Mouse (Mus musculus) lung, postnatal 36 days (tissue): ENCODE data around the gene Stk19.

Experiments
- DNase-seq: peaks from one replicate; pipeline ENCODE4 v3.0.0; 2022; ENCODE audit warnings: mixed read lengths

The Stk19 gene

DNA sequence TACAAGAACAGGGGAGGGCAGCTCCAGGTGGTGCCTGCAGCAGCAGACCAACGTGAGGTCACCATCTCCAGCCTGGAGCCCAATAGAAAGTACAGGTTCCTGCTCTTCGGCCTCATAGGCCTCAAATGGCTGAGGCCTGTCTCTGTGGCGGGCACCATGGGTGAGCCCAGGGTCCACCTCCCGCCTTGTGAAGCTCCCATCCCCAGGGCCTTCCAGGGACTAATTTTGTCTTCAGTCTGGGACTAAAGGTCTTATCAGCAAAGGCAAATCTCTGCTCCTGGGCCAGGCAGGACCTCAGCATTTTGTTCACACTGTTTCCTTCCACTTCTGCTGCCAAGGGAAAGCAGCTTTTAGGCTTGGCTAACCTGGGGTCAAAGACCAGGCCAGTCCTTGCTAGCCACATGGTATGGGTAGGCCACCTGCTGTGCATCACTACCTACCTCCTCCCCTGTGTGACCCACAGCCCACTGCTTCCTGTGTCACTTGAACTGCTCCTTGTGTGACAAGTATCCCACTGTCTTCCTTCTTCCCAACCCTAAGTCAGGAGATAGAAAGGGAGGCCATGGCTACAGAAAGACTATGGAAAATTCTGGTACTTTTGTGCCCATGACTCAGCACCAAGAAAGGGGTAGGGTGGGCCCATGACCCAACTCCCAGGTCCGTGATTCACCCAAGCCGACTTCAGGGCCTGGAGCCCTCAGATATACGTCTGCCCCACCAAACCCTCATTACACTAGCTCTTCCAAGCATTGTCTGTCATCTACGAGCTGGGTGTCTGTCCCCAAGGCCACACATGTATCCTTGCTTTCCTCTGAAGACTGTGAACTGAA is 40.2 kb downstream of the Stk19 start:
- DNase-seq, result no peak

DNA sequence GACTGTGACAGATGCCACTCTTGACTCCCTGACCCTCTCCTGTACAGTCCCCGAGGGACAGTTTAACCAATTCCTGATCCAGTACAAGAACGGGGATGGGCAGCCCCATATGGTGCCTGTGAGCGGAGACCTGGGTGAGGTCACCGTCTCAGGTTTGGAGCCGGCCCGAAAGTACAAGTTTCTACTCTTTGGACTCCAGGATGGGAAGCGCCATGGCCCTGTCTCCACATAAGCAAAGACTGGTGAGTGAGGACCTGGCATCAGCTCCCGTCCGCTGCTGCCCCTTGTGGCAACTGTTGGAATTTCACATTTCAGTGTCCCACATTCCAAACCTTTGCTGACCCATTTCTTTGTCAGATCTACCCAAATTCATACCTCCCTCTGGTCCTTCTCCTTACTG is 41.1 kb downstream of the Stk19 start:
- peak; percentile 56 for DNase-seq

DNA sequence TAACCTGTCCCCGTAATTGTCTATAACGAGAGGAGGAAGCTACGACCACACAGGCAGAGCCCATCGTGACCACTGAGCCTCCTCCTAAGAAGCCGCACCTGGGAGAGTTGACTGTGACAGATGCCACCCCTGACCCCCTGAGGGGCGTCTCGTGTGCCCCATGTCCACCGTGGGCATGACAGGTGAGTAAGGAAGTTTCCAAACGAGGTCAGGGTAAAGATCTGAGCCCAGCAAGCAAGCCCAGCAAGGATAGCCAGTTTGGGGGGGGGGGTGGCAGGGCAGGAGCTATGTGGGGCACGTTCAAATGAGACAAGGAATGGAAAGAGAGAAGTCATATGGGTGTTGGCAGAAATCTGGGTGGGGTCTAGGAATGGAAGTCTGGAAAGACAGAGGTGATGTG is 41.7 kb downstream of the Stk19 start:
- no peak for DNase-seq

DNA sequence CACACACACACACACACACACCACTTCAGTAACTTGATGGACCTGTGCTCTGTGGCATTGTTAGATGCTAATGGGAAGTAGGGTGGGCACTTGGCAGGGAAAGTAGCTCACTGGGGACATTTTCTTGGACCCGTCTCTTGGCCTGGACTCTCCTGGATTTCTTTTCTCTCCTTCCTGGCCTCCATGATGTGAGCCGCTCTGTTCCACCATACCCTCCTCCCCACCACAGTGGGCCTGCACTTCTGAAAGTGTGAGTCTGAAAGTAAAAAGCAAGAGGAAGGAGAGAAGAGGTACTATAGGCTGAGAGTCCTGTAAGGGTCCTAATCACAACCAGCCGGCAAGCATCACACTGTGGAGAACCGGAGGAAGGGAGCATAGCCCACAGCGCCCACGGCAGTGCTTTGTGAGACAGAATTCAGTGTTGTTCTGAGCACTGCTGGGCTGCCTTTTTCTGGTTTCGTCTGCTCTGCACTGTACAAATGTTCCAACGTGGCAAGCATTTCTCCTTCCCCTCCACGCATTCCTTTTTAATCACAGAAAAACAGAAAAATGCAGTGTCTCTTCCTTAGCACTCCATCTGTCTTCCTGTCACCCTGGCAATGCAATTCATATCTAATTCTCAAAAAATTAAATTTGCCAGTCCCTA is 58.9 kb downstream of the Stk19 start:
- DNase-seq, result no peak
